Mouse (Mus musculus): ENCODE results near the gene Samd4b.

Samd4b gene

GRCm38 (mm10) chr7:28351676-28352191, 246.2 kb downstream of the Samd4b start:
- no peak for DNase-seq

- peak; percentile 99 for DNase-seq
Measured at GRCm38 (mm10) chr7:28350155-28350883, 247.6 kb downstream of the Samd4b start, which contains the start of gene Rps16. TSS of gene Rps16 (plus strand) at chr7:28350652.

Measured in kidney, postnatal 10 days (tissue).